Mouse (Mus musculus) erythroblast, embryonic 14.5 days (primary cell): ENCODE results near the gene Parp6. TPM values are rescaled to one million over a fixed set of nuclear protein-coding genes. Genes with fewer than 3 reads are reported as not detected.

Source experiments
- H3K27me3 ChIP-seq: 2 replicates; pipeline ENCODE4 v1.6.1; 2012; ENCODE audit warnings: inconsistent platforms; ENCODE audit not compliant: control insufficient read depth
- H3K36me3 ChIP-seq: 2 replicates; pipeline ENCODE4 v1.6.1; 2012; ENCODE audit warnings: mild to moderate bottlenecking, inconsistent platforms; ENCODE audit not compliant: control insufficient read depth
- H3K4me1 ChIP-seq: 2 replicates; pipeline ENCODE4 v1.6.1; 2012; ENCODE audit warnings: inconsistent platforms; ENCODE audit not compliant: control insufficient read depth
- H3K4me3 ChIP-seq: replicated peaks from 2 replicates; pipeline ENCODE3; 2012; ENCODE audit warnings: moderate library complexity, mild to moderate bottlenecking, inconsistent platforms
- H3K9me3 ChIP-seq: 2 replicates; pipeline ENCODE4 v1.6.1; 2012; ENCODE audit warnings: low read length, inconsistent platforms, mixed read lengths; ENCODE audit not compliant: control insufficient read depth
- GATA1 ChIP-seq: IDR thresholded peaks from 2 replicates; pipeline ENCODE4 v1.6.1; 2012; ENCODE audit warnings: low read length, inconsistent platforms, mixed read lengths
- TAL1 ChIP-seq: IDR thresholded peaks from 3 replicates; pipeline ENCODE4 v1.6.1; 2012; ENCODE audit warnings: low read length, inconsistent platforms, mixed read lengths
- polyA plus RNA-seq: library from polyadenylated mRNA; stranded (reverse); fragments of >175 nt; gene quantifications from 2 replicates; pipeline ENCODE4 v1.2.3, GENCODE M21; 2012

Gene Parp6
- polyA plus RNA-seq, 1 experiment = 0.20 TPM

- Histone ChIP-seq H3K4me3 (no peak overlapping the region), H3K27me3 (peaks cover 5% of the 10 kb centered on the region), H3K36me3 (peaks cover 12% of the 10 kb centered on the region; the same call in 1 of the 2 replicates), H3K9me3 (no peaks in the 10 kb centered on the region), H3K4me1 (peaks cover 14% of the 10 kb centered on the region)
- no peak for TF ChIP-seq TAL1
- TF ChIP-seq GATA1 = no peak
Measured at GRCm38 (mm10) chr9:59649911-59650310, 32.8 kb downstream of the Parp6 start.

DNA sequence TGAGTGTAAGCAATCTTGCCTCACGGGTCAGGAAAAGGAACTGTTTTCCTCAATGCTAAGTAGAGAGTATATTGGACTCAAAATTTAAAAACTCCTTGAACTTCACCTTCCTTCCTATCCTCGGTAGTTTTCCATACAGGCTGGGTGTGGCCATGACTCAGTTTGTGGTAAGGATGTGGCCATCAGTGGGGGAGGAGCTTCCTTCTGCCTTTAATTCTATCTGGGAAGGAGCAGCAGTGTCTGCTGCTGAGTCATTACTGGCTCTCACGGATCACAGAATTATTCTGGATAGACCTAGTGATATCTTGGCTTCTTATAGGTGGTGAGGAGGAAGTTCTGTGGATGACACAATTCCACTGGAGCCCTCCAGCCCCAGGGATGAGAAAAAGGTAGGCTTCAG, 36.3 kb downstream of the Parp6 start:
- TF ChIP-seq TAL1 = no peak
- no peak for TF ChIP-seq GATA1
- H3K27me3 ChIP-seq = peaks cover 40% of the 10 kb centered on the region
- no peak overlapping the region for H3K4me3 ChIP-seq

GRCm38 (mm10) chr9:59654450-59654983, 37.4 kb downstream of the Parp6 start:
- Histone ChIP-seq H3K4me1 (peaks cover 40% of the 10 kb centered on the region), H3K9me3 (no peaks in the 10 kb centered on the region; the same call in 1 of the 2 replicates), H3K27me3 (peaks cover 51% of the 10 kb centered on the region), H3K36me3 (peaks cover 4% of the 10 kb centered on the region; the same call in 1 of the 2 replicates), H3K4me3 (no peak overlapping the region)
- TF ChIP-seq TAL1 (no peak), GATA1 (no peak)

More for the DNA sequence above, 36.3 kb downstream of the Parp6 start:
- Histone ChIP-seq H3K4me1 (peaks cover 36% of the 10 kb centered on the region), H3K9me3 (no peaks in the 10 kb centered on the region; the same call in 1 of the 2 replicates), H3K36me3 (peaks cover 12% of the 10 kb centered on the region; the same call in 1 of the 2 replicates)

DNA sequence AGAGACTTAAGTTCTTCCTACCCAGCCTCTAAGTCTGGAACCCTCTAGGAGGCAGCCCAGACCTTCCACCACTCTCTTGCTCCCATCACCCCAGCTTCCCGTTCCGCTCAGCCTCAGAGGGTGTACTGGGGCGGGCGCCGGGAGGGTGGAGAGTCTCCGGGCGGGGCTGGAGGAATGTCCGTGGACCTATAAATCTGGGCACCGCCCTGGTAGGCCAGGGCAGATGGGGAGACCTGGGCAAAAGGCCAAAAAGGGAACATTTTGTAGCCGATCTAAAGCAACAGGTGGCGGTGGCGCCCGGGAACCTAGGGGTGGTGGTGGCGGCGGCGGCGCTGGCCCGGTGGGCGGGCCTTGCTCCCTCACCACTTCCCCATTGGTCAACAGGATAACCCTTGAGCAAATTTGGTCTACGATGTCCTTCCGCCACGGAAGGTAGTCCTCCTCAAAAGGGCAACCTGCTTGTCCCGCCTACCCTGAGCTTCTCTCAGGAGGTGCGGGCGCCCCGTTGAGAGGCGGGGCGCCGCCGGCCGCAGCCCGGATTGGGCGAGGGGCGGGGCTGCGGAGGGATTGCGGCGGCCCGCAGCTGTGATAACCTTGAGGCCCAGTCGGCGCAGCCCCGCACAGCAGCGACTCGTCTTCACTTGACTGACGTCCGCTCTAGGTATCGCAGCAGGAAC, 39.0 kb downstream of the Parp6 start, which contains the start of gene Pkm:
TSS of gene Pkm (plus strand) at position 411 of the 677 bp plus-strand sequence.
- TF ChIP-seq TAL1 = no peak
- no peak for TF ChIP-seq GATA1
- Histone ChIP-seq H3K4me3 (peak within 1 kb of the TSS; percentile 68), H3K36me3 (no peaks in the 10 kb centered on the region), H3K27me3 (peaks cover 59% of the 10 kb centered on the region), H3K4me1 (peaks cover 51% of the 10 kb centered on the region), H3K9me3 (no peaks in the 10 kb centered on the region; the same call in 1 of the 2 replicates)

DNA sequence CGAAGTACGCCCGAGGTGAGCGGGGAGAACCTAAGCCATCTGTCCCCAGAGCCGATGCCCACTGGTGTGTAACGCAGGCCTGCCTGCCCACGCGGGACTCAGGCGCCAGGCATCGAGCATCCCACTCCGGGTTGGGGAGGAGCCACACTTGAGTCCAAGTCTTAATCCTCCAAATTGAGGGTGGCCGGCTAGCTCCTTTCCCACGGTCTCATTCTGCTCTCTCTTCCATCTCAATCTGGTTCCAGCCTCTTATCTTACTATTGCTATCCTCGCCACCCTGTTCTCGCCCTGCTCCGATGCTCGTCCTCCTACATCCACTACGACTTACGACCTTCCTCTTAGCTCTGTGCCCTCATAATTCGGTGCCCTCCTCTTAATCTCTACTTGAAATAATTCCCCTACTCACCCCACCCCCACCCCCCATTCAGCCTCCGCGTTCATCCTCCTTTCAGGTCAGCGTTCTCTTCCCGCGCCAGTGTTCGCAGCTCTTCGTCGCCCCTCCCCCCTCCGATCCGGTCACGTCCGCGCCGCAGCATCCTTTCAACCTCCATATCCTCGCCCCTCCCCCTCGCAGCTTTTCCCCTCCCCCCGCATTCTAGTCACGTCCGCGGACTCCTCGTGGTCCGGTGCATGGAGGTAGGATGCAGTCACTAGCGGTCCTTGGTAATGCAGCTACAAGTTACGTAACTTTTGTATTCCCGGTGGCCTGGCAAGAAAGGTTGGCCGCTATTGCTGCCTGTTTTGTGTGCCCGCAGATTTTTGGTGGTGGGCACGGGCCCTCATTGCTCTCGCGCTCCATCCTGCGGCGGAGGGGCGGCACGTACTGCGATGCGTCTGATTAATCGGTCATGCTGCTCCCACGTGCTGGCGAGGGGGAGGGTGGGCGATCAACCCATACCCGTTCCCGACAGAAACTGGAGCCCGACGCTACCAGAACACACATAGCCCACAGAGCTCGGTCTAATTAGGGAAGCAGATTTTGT, 39.8 kb downstream of the Parp6 start:
- TF ChIP-seq TAL1 = no peak
- no peak for TF ChIP-seq GATA1
- peaks cover 63% of the 10 kb centered on the region for H3K27me3 ChIP-seq
- peak overlapping the region; percentile 68 for H3K4me3 ChIP-seq
- H3K9me3 ChIP-seq = no peaks in the 10 kb centered on the region; the same call in 1 of the 2 replicates
- H3K36me3 ChIP-seq = no peaks in the 10 kb centered on the region
- H3K4me1 ChIP-seq = peaks cover 59% of the 10 kb centered on the region

DNA sequence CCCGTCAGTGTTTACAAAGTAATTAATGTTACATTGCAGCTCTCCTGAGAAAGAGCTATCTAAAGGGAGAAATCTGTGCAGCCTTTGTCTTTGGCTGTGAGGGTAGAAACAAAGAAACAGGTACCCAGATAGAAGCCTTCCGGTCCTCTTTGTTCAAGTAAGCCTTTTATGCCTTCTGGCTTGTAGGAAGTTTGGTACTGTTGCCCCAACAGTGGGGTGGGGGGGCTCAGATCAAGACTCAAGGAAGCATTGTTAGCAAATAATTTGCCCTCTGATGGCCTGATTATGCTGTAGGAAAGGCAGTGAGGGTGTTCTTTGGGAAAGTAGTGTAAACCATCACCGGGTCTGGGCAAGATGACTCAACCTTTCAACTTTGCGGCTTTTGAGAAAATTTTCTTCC, 41.1 kb downstream of the Parp6 start:
- no peaks in the 10 kb centered on the region for H3K36me3 ChIP-seq
- no peak for TF ChIP-seq GATA1
- no peak for TF ChIP-seq TAL1
- H3K4me1 ChIP-seq = peaks cover 65% of the 10 kb centered on the region
- H3K4me3 ChIP-seq = no peak overlapping the region
- H3K27me3 ChIP-seq = peaks cover 68% of the 10 kb centered on the region
- H3K9me3 ChIP-seq = no peaks in the 10 kb centered on the region; the same call in 1 of the 2 replicates

GRCm38 (mm10) chr9:59659036-59660026, 42.2 kb downstream of the Parp6 start:
- Histone ChIP-seq H3K4me3 (no peak overlapping the region), H3K36me3 (no peaks in the 10 kb centered on the region), H3K4me1 (peaks cover 56% of the 10 kb centered on the region), H3K9me3 (no peaks in the 10 kb centered on the region; the same call in 1 of the 2 replicates), H3K27me3 (peaks cover 71% of the 10 kb centered on the region)
- no peak for TF ChIP-seq GATA1
- TF ChIP-seq TAL1 = no peak

DNA sequence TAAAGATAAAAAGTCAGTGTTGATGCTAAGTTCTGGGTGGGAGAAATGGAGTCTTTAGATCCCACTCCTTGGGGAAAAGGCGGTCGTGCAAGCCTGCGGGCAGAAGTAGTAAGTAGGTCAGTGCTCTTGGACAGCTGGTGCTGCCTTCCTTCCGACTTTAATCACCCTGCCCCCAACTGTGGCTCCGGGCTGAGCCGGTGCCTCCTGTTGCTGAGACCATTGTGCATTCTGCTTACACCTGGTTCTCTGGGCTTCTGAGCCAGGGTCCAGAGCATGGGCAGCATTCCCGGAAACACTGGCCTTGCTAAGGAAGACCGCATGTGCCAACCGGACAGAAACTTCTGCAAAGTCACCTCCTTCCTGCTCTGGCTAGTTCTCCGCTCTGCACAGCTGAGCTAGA, 43.3 kb downstream of the Parp6 start:
- TF ChIP-seq TAL1 (no peak), GATA1 (no peak)
- peaks cover 68% of the 10 kb centered on the region for H3K27me3 ChIP-seq
- no peaks in the 10 kb centered on the region; the same call in 1 of the 2 replicates for H3K9me3 ChIP-seq
- no peaks in the 10 kb centered on the region for H3K36me3 ChIP-seq
- no peak overlapping the region for H3K4me3 ChIP-seq
- peaks cover 52% of the 10 kb centered on the region for H3K4me1 ChIP-seq
